Mouse (Mus musculus): ENCODE measurements at regions not wholly inside any gene's neighbourhood (a gene's known extent, or its start where the extent isn't known, plus 50 kb on each side); places are given as distances from the start of the nearest gene placed in this dataset.

DNA sequence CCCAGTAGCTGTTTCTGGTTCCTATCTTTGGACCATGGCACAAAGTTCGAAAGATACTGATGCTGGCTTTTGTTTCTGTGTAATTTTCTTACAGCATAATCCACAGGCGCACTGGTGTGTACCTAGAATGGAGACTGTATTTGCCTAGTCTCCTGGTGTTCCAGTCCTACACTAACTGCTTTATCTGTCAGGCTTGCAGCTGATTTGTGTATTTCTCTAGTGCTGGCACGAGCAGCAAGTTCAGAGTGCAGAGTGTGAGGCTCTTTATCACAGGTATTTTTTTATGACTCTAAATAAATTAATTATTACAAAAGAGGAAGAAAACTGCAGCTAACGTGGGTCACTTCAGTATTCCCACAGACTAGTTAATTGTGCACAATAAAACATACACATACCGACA lies 405.1 kb upstream of the Zeb2 start:
- H3K36me3 ChIP-seq (ENCODE audit: control insufficient read depth, insufficient read depth, low read length): no peaks in the 10 kb centered on the region
- no peak for TF ChIP-seq CTCF (conservative IDR thresholded peaks at IDR 0.05; ENCODE audit: insufficient read depth, insufficient read length, low read depth, low read length)
- no peak for TF ChIP-seq POLR2A (IDR thresholded peaks at IDR 0.05; ENCODE audit: low read depth, low read length)
- no peak for DNase-seq
- no peaks in the 10 kb centered on the region for H3K27me3 ChIP-seq (replicated peaks; ENCODE audit: control insufficient read depth, insufficient read depth, low read length)
- no peak overlapping the region for H3K4me3 ChIP-seq (ENCODE audit: insufficient read depth, low read depth, low read length)
- no peaks in the 10 kb centered on the region for H3K4me1 ChIP-seq (ENCODE audit: control insufficient read depth, insufficient read depth, low read length)
- no peak overlapping the region for H3K27ac ChIP-seq (ENCODE audit: insufficient read depth, low read depth, low read length)
- WGBS: 64% methylated on average over 5 of the region's 5 CpGs

DNA sequence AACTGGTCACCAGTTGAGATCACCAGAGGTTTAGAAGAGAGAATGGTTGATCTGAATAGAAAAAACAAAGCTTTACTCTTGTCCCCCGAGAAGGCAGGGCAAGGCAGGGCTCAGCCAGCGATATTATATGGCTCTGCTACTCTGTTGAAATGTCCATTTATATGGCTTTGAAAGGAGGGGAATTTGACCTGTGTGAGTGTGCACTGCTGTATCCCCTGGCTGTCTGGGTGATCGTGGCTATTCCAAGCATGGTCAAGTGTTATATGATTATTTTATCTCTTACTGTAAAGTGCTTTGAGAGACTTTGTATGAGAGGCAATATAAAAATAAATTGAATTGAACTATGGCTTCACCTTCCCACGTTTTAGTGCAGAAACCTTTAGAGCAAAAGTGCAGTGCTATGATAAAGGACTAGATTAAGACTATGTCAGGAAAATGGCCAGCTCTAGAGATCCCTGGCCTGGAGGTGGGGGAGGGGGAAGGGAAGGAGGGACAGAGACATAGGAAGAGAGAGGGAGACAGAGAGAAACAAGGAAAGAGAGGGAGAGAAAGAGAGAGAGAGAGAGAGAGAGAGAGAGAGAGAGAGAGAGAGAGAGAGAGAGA lies 402.5 kb upstream of the Zeb2 start:
- Histone ChIP-seq H3K4me1 (ENCODE audit: control insufficient read depth, insufficient read depth, low read length) (no peaks in the 10 kb centered on the region), H3K27ac (ENCODE audit: insufficient read depth, low read depth, low read length) (no peak overlapping the region), H3K27me3 (replicated peaks; ENCODE audit: control insufficient read depth, insufficient read depth, low read length) (no peaks in the 10 kb centered on the region), H3K36me3 (ENCODE audit: control insufficient read depth, insufficient read depth, low read length) (no peaks in the 10 kb centered on the region), H3K4me3 (ENCODE audit: insufficient read depth, low read depth, low read length) (no peak overlapping the region)
- TF ChIP-seq POLR2A (IDR thresholded peaks at IDR 0.05; ENCODE audit: low read depth, low read length) (no peak), CTCF (conservative IDR thresholded peaks at IDR 0.05; ENCODE audit: insufficient read depth, insufficient read length, low read depth, low read length) (no peak)
- DNase-seq: no peak
- 36% methylated on average over 4 of the region's 4 CpGs for WGBS

DNA sequence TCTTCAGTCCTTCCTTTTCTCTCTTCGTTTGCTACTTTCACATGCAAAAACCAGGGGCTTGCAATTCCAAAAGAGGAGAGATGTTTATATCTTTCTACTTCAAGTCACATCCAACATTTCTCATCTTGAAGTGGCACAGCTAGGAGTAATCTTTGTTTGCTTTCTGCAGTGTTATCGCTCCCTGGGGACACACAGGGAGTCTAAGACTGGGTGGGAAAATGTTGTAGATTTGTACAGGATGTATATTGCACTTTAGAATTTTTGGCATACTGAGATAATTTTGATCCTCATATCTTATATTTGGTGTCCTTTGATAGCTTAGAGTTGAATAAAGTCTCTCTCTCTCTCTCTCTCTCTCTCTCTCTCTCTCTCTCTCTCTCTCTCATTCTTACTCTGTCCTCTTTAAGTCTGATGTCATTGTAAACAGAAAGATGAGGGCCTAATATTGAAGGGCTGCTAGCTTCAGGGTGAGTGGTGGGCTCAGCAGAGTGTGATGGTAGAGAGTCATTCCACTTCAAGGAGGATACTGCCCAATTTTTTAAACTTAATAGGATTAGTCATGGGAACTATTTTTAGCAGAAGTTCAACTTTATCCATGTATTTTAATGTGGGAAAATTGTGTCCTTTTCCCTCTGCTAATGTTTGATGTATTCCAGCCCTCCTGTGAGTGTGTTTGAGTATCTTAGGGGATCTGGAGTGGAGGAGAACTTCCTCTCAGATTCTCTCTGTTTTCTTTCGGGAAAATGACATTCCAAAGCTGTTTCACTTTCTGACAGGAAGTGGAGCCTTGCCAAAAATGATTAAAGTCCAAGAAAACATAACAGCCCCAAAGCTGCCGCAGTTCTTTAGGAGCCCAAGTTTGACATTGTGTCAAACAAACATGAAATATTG lies 397.3 kb upstream of the Zeb2 start:
- DNase-seq: peak; percentile 78
- TF ChIP-seq POLR2A (IDR thresholded peaks at IDR 0.05; ENCODE audit: low read depth, low read length) (no peak), CTCF (conservative IDR thresholded peaks at IDR 0.05; ENCODE audit: insufficient read depth, insufficient read length, low read depth, low read length) (no peak)
- Histone ChIP-seq H3K27me3 (replicated peaks; ENCODE audit: control insufficient read depth, insufficient read depth, low read length) (no peaks in the 10 kb centered on the region; the same call in 1 of the 2 replicates), H3K36me3 (ENCODE audit: control insufficient read depth, insufficient read depth, low read length) (no peaks in the 10 kb centered on the region), H3K4me3 (ENCODE audit: insufficient read depth, low read depth, low read length) (no peak overlapping the region), H3K27ac (ENCODE audit: insufficient read depth, low read depth, low read length) (peak overlapping the region; percentile 23; the same call in 1 of the 2 replicates), H3K4me1 (ENCODE audit: control insufficient read depth, insufficient read depth, low read length) (no peaks in the 10 kb centered on the region)
- WGBS: 46% methylated on average over 4 of the region's 4 CpGs

DNA sequence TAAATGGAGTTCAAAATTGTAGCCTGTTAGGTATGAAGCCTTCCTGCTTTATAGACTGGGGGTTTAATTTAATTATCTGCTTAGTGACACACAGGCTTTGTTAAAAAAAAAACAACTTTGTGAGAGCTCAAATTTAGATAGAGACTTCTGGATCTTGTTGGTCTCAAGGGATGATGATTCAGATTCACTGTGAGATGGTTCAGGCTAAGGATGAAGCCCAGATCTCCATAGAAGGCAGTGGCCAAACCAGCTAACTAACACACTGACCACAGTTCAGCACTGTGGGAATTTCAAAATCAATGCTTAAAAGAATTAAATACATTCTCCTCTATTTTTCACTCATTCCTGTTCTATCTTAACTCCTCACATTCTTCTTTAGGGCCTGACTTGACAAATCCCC lies 395.7 kb upstream of the Zeb2 start:
- Histone ChIP-seq H3K36me3 (ENCODE audit: control insufficient read depth, insufficient read depth, low read length) (no peaks in the 10 kb centered on the region), H3K4me3 (ENCODE audit: insufficient read depth, low read depth, low read length) (no peak overlapping the region), H3K27ac (ENCODE audit: insufficient read depth, low read depth, low read length) (no peak overlapping the region), H3K27me3 (replicated peaks; ENCODE audit: control insufficient read depth, insufficient read depth, low read length) (no peaks in the 10 kb centered on the region; the same call in 1 of the 2 replicates), H3K4me1 (ENCODE audit: control insufficient read depth, insufficient read depth, low read length) (no peaks in the 10 kb centered on the region)
- DNase-seq: no peak
- no peak for TF ChIP-seq POLR2A (IDR thresholded peaks at IDR 0.05; ENCODE audit: low read depth, low read length)
- no peak for TF ChIP-seq CTCF (conservative IDR thresholded peaks at IDR 0.05; ENCODE audit: insufficient read depth, insufficient read length, low read depth, low read length)

DNA sequence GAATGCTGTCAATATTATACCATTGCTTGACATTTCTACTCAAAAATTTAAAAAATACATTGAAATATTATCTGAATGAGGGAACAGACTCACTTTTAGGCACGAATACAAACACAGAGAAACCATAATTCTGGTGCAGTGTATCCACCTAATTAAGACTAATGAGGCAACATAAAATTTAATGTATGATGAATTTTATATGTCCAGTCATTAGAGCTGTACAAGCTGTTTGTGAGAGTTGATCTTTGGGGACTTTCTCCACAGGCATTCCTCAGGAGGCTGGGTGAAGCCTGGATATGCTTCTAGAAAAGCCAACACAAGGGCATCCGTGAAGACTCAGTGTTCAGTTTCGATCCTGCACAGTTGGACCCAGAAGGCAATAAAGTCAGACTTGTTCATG lies 394.6 kb upstream of the Zeb2 start:
- 76% methylated on average over 3 of the region's 3 CpGs for WGBS
- H3K4me1 ChIP-seq (ENCODE audit: control insufficient read depth, insufficient read depth, low read length): no peaks in the 10 kb centered on the region
- H3K4me3 ChIP-seq (ENCODE audit: insufficient read depth, low read depth, low read length): no peak overlapping the region
- H3K36me3 ChIP-seq (ENCODE audit: control insufficient read depth, insufficient read depth, low read length): no peaks in the 10 kb centered on the region
- DNase-seq: no peak
- TF ChIP-seq CTCF (conservative IDR thresholded peaks at IDR 0.05; ENCODE audit: insufficient read depth, insufficient read length, low read depth, low read length) (no peak), POLR2A (IDR thresholded peaks at IDR 0.05; ENCODE audit: low read depth, low read length) (no peak)
- H3K27ac ChIP-seq (ENCODE audit: insufficient read depth, low read depth, low read length): no peak overlapping the region
- no peaks in the 10 kb centered on the region; the same call in 1 of the 2 replicates for H3K27me3 ChIP-seq (replicated peaks; ENCODE audit: control insufficient read depth, insufficient read depth, low read length)

DNA sequence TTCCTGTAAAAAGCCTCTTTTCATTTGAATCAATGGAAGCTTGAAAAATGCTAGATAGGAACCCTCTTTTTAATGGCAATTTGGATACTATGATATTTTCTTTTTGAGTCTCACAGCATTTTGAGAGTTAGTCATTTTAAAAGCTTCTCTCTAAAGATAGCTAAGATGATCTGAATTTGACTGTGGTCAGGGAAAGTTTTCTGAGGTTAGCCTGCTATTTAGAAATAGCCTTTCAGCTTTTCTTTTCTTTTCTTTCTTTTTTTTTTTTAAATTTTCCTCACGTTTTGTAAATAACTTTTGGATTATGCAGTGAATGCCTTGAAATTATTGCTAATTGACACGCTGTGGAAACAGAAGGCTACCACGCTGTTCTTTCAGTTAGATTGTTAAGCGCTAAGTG lies 387.3 kb upstream of the Zeb2 start:
- Histone ChIP-seq H3K27ac (ENCODE audit: insufficient read depth, low read depth, low read length) (no peak overlapping the region), H3K27me3 (replicated peaks; ENCODE audit: control insufficient read depth, insufficient read depth, low read length) (no peaks in the 10 kb centered on the region), H3K36me3 (ENCODE audit: control insufficient read depth, insufficient read depth, low read length) (no peaks in the 10 kb centered on the region), H3K4me3 (ENCODE audit: insufficient read depth, low read depth, low read length) (no peak overlapping the region), H3K4me1 (ENCODE audit: control insufficient read depth, insufficient read depth, low read length) (no peaks in the 10 kb centered on the region)
- no peak for TF ChIP-seq CTCF (conservative IDR thresholded peaks at IDR 0.05; ENCODE audit: insufficient read depth, insufficient read length, low read depth, low read length)
- no peak for TF ChIP-seq POLR2A (IDR thresholded peaks at IDR 0.05; ENCODE audit: low read depth, low read length)
- no peak for DNase-seq
- WGBS: 91% methylated on average over 4 of the region's 4 CpGs

DNA sequence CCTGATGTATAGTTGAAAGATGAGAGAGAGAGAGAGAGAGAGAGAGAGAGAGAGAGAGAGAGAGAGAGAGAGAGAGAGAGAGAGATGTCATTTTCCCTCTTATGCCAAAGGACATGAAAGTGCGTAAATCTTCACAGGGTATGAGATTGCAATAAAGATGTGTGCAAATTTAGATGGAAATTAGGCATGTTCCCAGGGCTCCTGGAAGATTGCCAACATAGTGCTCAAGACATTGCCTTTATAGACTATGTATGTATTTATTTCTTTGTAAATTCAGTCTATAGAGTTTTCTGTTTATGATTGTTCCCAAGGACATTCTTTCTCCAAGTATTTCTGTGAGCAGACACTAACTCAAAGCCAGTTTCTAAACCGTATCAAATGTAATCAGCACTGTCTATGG lies 376.5 kb upstream of the Zeb2 start:
- no peak overlapping the region for H3K4me3 ChIP-seq (ENCODE audit: insufficient read depth, low read depth, low read length)
- 86% methylated on average over 2 of the region's 2 CpGs for WGBS
- H3K4me1 ChIP-seq (ENCODE audit: control insufficient read depth, insufficient read depth, low read length): no peaks in the 10 kb centered on the region
- TF ChIP-seq POLR2A (IDR thresholded peaks at IDR 0.05; ENCODE audit: low read depth, low read length) (no peak), CTCF (conservative IDR thresholded peaks at IDR 0.05; ENCODE audit: insufficient read depth, insufficient read length, low read depth, low read length) (no peak)
- H3K36me3 ChIP-seq (ENCODE audit: control insufficient read depth, insufficient read depth, low read length): no peaks in the 10 kb centered on the region
- DNase-seq: no peak
- no peaks in the 10 kb centered on the region for H3K27me3 ChIP-seq (replicated peaks; ENCODE audit: control insufficient read depth, insufficient read depth, low read length)
- H3K27ac ChIP-seq (ENCODE audit: insufficient read depth, low read depth, low read length): no peak overlapping the region

Data from kidney, adult 2 months (tissue).